Mouse (Mus musculus): ENCODE data around the gene P2ry6.

DNA sequence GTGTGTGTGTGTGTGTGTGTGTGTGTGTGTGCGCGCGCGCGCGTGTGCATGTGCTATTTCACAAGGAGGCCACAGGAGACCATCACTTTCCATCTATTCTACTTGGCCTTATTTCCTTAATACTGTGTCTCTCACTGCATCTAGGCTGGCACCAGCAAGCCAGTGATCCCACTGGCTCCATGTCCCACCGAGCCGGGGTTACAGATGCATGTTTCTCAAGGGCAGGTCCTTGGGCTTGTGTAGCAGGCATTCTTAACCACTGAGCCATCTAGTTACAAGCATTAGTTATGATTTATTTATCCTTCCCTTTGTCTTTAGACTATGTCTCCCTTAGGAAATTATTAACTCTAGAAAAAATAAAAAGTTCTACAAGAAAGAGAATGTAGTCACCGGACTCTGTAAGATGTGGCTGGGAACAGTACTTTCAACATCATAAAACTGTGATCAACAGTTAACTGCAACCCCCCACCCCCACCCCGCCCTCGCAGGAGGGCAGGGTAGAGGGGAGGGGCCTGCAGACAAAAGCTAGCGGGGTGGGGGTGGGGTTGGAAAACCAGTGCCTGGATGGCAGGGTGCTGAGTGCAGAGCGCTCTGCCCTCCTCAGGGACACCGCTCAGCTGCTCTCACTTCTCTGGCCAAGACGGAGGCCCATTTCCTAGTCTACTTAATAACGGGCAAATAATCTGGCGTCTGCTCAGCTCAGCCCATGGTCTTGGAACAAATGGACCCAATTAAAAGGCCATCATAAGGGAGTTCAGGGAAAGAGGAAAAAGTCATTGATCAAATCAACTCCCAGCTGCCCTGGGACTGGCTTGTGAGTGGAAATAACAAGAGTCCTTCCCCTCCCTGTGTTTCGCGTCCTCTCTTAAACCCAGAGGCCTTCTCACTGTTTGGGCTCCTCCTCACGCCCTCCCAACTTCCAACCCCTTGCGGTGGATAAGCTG is 10.3 kb upstream of the P2ry6 start:
- TF ChIP-seq CTCF (IDR thresholded peaks at IDR 0.05; ENCODE audit: control insufficient read depth, insufficient read depth, insufficient read length) (no peak), MAX (IDR thresholded peaks at IDR 0.05) (no peak), FOSL1 (IDR thresholded peaks at IDR 0.05; ENCODE audit: insufficient read depth, low read length, poor library complexity, severe bottlenecking) (no peak), MYOG (IDR thresholded peaks at IDR 0.05; ENCODE audit: control insufficient read depth, extremely low read depth, insufficient read length) (no peak), CEBPB (IDR thresholded peaks at IDR 0.05; ENCODE audit: low read depth) (no peak), USF1 (IDR thresholded peaks at IDR 0.05; ENCODE audit: low read depth) (no peak), MYOD1 (IDR thresholded peaks at IDR 0.05; ENCODE audit: control insufficient read depth, insufficient read length, low read depth) (no peak)
